Mouse (Mus musculus): ENCODE measurements around the gene Thoc6. TPM values are rescaled to one million over a fixed set of nuclear protein-coding genes. Genes with fewer than 3 reads are reported as not detected.

The Thoc6 gene
- 17.7 and 18.1 TPM in 2 replicates for polyA plus RNA-seq (2015; fragmentation: Nextera tagmentation; extraction: Ambion mirVana)

DNA sequence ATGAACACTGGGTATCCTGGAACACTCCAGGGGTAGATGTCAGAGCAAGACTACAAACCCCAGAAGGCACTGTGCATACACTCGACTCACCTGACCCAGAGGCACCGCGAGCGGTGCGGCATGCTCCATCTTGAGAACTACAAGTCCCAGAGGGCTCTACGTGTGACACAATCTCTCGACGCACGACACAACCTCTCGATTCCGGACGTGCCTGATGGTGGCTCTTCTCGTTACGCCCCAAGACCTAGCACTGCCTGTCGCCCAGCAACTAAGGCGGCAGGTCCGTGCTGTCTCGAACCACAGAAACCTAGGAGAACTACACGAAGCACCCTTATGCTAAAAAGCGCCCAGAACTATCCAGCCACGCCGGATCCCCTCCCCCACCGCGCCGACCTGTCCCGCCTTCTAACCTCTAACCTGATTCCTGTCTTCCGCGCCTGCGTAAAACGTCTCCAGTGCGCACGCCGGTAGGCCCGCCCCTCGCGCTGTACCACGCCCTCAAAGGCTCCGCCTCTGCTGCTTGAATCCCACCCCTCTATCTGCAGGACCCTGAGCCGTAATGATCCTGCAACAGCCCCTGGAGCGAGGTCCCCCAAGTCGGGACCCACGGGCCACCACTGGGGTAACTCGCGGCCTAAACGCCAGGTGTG lies at the start of gene Thoc6, which contains the start of gene Hcfc1r1:
Gene Thoc6 (minus strand): TSS at position 459 of the 650 bp plus-strand sequence.
Gene Hcfc1r1 (plus strand): TSS at position 173 of the 650 bp plus-strand sequence.
- Histone ChIP-seq H3K9me3 (ENCODE audit: control insufficient read depth, low read length) (no peaks in the 10 kb centered on the region), H3K9ac (ENCODE audit: low read length) (peak within 1 kb of the TSS; percentile 80), H3K27ac (replicated peaks) (peak within 1 kb of the TSS; percentile 91), H3K4me3 (ENCODE audit: low read depth, low read length) (peak within 1 kb of the TSS; percentile 71), H3K36me3 (ENCODE audit: control insufficient read depth, insufficient read depth, low read length) (peaks cover 6% of the 10 kb centered on the region; the same call in 1 of the 2 replicates), H3K4me2 (replicated peaks; ENCODE audit: low read depth) (peak within 1 kb of the TSS; percentile 93), H3K4me1 (replicated peaks; ENCODE audit: control insufficient read depth, insufficient read depth) (peaks cover 11% of the 10 kb centered on the region), H3K27me3 (ENCODE audit: control insufficient read depth, insufficient read depth, low read length) (no peaks in the 10 kb centered on the region)
- peak; percentile 94 for ATAC-seq (ENCODE audit: low FRiP score, low TSS enrichment)
- peak; percentile 92 for DNase-seq (ENCODE audit: low spot score)
- WGBS = under 1% methylated on average over 45 of the region's 45 CpGs
- TF ChIP-seq CTCF (IDR thresholded peaks at IDR 0.05; ENCODE audit: low read depth) = 0 out of 2 replicates have a peak, but pooled peaks have one; percentile 15
- no peak for TF ChIP-seq EP300 (optimal IDR thresholded peaks at IDR 0.05)

DNA sequence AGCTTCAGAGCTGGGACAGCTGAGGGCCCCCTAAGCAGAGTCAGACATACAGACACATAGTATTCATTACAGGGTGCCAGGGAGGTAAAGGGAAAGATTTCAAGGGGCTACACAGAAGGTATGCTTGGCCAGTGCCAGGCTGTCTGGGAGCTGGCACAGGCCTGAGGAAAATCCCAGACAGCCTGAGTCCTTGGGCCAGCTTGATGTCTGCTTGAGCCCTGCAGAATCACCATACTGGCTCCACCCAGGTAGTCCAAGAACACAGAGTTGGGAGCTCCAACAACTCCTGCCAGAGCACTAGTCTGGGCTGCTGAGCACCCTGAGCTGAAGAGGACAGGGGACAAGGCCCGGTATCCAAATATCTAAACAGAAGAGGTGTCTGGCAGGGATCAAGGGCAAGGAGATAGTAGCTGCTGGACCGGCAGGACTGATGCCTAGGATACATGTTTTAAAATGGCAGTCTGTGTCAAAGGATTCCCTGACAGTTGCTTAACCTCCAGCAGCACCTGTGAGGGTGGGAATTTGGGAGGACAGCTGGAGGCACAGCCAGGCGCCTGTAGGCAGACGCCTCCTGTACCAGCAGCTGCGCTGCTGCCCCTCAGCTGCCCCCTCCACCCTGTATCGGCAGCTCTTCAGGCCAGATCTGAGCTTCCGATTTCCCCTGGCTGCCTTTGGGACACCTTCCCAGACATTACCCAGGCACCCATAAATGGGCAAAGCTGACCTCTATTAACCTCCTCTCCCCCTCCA lies 48.9 kb upstream of the Thoc6 start, which contains the start of gene 1520401A03Rik:
Gene 1520401A03Rik (minus strand): TSS at position 408 of the 750 bp plus-strand sequence.
- Histone ChIP-seq H3K9me3 (ENCODE audit: control insufficient read depth, low read length) (no peaks in the 10 kb centered on the region), H3K4me3 (ENCODE audit: low read depth, low read length) (no peak within 1 kb of the TSS), H3K27me3 (ENCODE audit: control insufficient read depth, insufficient read depth, low read length) (no peaks in the 10 kb centered on the region), H3K36me3 (ENCODE audit: control insufficient read depth, insufficient read depth, low read length) (no peaks in the 10 kb centered on the region), H3K27ac (replicated peaks) (no peak within 1 kb of the TSS), H3K4me2 (replicated peaks; ENCODE audit: low read depth) (no peak within 1 kb of the TSS), H3K9ac (ENCODE audit: low read length) (no peak within 1 kb of the TSS), H3K4me1 (replicated peaks; ENCODE audit: control insufficient read depth, insufficient read depth) (no peaks in the 10 kb centered on the region)
- ATAC-seq (ENCODE audit: low FRiP score, low TSS enrichment) (no peak), DNase-seq (ENCODE audit: low spot score) (no peak)
- TF ChIP-seq CTCF (IDR thresholded peaks at IDR 0.05; ENCODE audit: low read depth) (no peak), EP300 (optimal IDR thresholded peaks at IDR 0.05) (no peak)
- 70% methylated on average over 7 of the region's 7 CpGs for WGBS

DNA sequence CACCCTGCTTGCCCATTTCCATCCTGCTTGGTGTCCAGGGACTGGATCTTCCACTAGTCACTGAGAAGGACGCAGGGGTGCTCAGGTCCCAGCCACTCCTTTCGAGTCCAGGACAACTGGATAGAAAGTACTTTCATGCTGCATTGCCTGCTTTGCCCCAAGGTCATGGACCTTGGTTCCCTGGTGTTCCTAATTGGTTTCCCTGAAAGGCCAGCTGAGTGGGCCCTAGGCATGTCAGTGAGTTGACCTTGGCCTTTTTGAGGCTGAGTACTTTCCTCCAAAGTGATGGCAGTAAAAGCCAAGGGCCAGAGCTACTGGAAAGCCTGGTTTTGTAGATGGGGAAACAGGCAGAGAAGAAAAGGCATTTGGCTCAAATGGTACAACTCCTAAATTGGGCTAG lies 48.2 kb upstream of the Thoc6 start:
- no peak for ATAC-seq (ENCODE audit: low FRiP score, low TSS enrichment)
- H3K27ac ChIP-seq (replicated peaks) = no peak overlapping the region

DNA sequence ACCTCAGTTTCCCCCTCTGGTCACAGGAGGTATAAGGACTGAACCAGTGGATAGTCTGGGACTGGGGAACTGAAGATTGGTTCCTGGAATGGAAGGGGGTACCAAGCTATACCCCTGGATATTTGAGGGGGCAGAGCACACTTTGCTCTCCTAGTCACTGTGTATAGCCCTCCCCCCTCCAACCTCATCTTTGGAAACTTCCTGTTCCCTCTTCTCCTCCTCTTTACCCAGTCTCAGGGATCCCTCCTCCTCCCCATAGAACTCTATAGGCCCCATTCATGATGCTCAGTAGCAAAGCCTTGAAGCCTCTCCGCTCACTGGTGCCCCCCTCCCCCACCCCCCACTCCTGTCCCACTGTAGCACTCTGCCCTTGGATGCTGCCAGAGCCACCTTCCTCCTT lies 45.8 kb upstream of the Thoc6 start:
- TF ChIP-seq CTCF (IDR thresholded peaks at IDR 0.05; ENCODE audit: low read depth) = no peak
- no peak for TF ChIP-seq EP300 (optimal IDR thresholded peaks at IDR 0.05)
- Histone ChIP-seq H3K9ac (ENCODE audit: low read length) (no peak overlapping the region), H3K4me3 (ENCODE audit: low read depth, low read length) (no peak overlapping the region), H3K9me3 (ENCODE audit: control insufficient read depth, low read length) (no peaks in the 10 kb centered on the region), H3K27ac (replicated peaks) (no peak overlapping the region), H3K36me3 (ENCODE audit: control insufficient read depth, insufficient read depth, low read length) (no peaks in the 10 kb centered on the region), H3K27me3 (ENCODE audit: control insufficient read depth, insufficient read depth, low read length) (no peaks in the 10 kb centered on the region), H3K4me2 (replicated peaks; ENCODE audit: low read depth) (no peak overlapping the region), H3K4me1 (replicated peaks; ENCODE audit: control insufficient read depth, insufficient read depth) (no peaks in the 10 kb centered on the region)
- ATAC-seq (ENCODE audit: low FRiP score, low TSS enrichment) (no peak), DNase-seq (ENCODE audit: low spot score) (no peak)
- WGBS = 33% methylated on average over 1 of the region's 1 CpGs

More for the DNA sequence above, 48.2 kb upstream of the Thoc6 start:
- TF ChIP-seq CTCF (IDR thresholded peaks at IDR 0.05; ENCODE audit: low read depth) = no peak
- TF ChIP-seq EP300 (optimal IDR thresholded peaks at IDR 0.05) = no peak
- no peaks in the 10 kb centered on the region for H3K9me3 ChIP-seq (ENCODE audit: control insufficient read depth, low read length)
- H3K4me3 ChIP-seq (ENCODE audit: low read depth, low read length) = no peak overlapping the region
- H3K36me3 ChIP-seq (ENCODE audit: control insufficient read depth, insufficient read depth, low read length) = no peaks in the 10 kb centered on the region
- no peaks in the 10 kb centered on the region for H3K4me1 ChIP-seq (replicated peaks; ENCODE audit: control insufficient read depth, insufficient read depth)
- 97% methylated on average over 2 of the region's 2 CpGs for WGBS
- no peak overlapping the region for H3K4me2 ChIP-seq (replicated peaks; ENCODE audit: low read depth)
- H3K9ac ChIP-seq (ENCODE audit: low read length) = no peak overlapping the region
- DNase-seq (ENCODE audit: low spot score) = no peak
- no peaks in the 10 kb centered on the region for H3K27me3 ChIP-seq (ENCODE audit: control insufficient read depth, insufficient read depth, low read length)

DNA sequence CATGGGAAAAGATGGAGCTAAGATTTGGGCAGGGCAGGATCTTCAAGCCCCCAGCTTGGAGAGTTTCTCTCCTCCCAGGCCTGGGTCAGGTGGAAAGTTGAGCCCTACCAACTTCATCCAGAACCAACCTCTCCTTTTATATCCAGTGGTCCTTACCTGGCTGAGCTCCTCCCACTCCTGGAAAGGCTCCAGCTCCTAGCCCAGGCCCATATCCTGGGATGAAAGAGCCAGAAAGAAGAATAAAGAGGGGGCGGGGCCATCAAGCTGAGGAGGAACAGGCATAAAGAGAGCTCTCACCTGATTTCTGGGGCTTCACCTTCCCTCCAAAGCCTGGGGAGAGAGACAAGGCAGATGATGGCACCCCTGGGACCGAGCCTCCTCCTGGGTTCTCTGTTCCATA lies 43.3 kb upstream of the Thoc6 start:
- Histone ChIP-seq H3K27ac (replicated peaks) (no peak overlapping the region), H3K4me1 (replicated peaks; ENCODE audit: control insufficient read depth, insufficient read depth) (no peaks in the 10 kb centered on the region), H3K4me2 (replicated peaks; ENCODE audit: low read depth) (no peak overlapping the region), H3K27me3 (ENCODE audit: control insufficient read depth, insufficient read depth, low read length) (no peaks in the 10 kb centered on the region), H3K9ac (ENCODE audit: low read length) (no peak overlapping the region), H3K4me3 (ENCODE audit: low read depth, low read length) (no peak overlapping the region), H3K36me3 (ENCODE audit: control insufficient read depth, insufficient read depth, low read length) (no peaks in the 10 kb centered on the region), H3K9me3 (ENCODE audit: control insufficient read depth, low read length) (no peaks in the 10 kb centered on the region)
- no peak for ATAC-seq (ENCODE audit: low FRiP score, low TSS enrichment)
- no peak for DNase-seq (ENCODE audit: low spot score)
- WGBS = 81% methylated on average over 2 of the region's 2 CpGs
- TF ChIP-seq CTCF (IDR thresholded peaks at IDR 0.05; ENCODE audit: low read depth) = no peak
- TF ChIP-seq EP300 (optimal IDR thresholded peaks at IDR 0.05) = no peak

All from stomach, postnatal 0 days (tissue).